Mouse (Mus musculus): ENCODE results near the gene Fryl. TPM values are rescaled to one million over a fixed set of nuclear protein-coding genes. Genes with fewer than 3 reads are reported as not detected.

Gene Fryl
- total RNA-seq, 4 experiments from 2014 or later, result 17.8 to 22.5 (median 18.8) TPM

Other genes starting within 250 kb of the Fryl start
- gene Slc10a4, start 249.7 kb downstream of the Fryl start, total RNA-seq (2022), result not detected
- 100 to 1,000 TPM; 134 to 158 (median 146) TPM for gene Ociad1, start 36.2 kb upstream of the Fryl start, total RNA-seq (2022)
- 10 to 100 TPM; 64.1 to 75.0 (median 65.4) TPM for gene Ociad2, start 84.4 kb upstream of the Fryl start, total RNA-seq (2022)
- not detected for gene Cwh43, start 149.5 kb upstream of the Fryl start, total RNA-seq (2022)
- gene Dcun1d4, start 224.4 kb upstream of the Fryl start, total RNA-seq (2022), result 10 to 100 TPM in 3 of 4 experiments, 1 to 10 TPM in 1; 6.9 to 11.6 (median 10.1) TPM